Mouse (Mus musculus): ENCODE measurements around the gene BC028528. TPM values are rescaled to one million over a fixed set of nuclear protein-coding genes. Genes with fewer than 3 reads are reported as not detected.
A peak's percentile ranks its signal among the peaks of the same experiment; 100 is the strongest.
"Not testable (repeated sequence)": the region's sequence is repeated elsewhere in the genome, so short reads cannot be mapped to it uniquely, and the experiment has no call there.

The BC028528 gene
- polyA plus RNA-seq, 1 experiment from 2014 or later = 18.5 TPM

DNA sequence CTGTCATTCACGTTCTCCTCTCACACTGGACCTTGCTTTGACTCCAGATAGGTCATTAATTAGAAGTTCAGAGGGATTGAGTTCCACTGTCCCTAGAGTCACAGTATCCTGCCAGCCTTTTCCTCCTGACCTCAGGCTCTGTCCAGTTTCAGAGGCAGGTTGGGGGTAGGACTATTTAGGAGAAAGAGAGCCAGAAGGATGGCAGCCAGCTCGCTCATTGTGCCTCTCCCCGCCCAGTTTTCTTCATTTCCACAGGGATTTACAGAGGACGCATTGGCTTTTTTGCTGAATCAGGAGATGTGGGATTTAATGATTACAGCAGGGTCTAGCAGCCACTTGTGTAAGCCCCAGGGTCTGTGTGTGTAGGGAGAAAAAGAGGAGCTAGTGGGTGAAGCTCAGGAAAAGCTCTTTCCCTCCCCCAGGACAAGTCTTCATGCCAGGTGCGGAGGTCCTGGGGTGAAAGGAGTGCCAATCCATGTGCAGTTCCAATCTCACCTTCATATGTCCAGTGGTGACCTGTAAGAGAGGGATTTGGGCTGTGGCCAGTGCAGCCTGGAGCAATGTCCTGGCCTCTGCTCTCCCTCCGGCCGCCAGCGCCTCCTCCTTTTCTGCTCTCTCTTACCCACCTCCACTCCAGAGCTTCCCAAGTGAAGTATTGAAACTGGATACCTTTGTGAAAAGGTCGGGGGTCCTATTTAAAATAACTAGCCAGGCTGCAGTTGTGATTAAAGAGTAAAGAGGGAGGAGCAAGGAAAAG, 10.0 kb upstream of the BC028528 start:
- Histone ChIP-seq H3K27ac (ENCODE audit: low read length) (no peak overlapping the region), H3K36me3 (ENCODE audit: control insufficient read depth, insufficient read depth, low read length) (no peaks in the 10 kb centered on the region; the same call in 1 of the 2 replicates), H3K27me3 (ENCODE audit: control insufficient read depth, insufficient read depth, low read depth, low read length) (peaks cover 9% of the 10 kb centered on the region; the same call in 1 of the 2 replicates), H3K9me3 (replicated peaks; ENCODE audit: control insufficient read depth, low read length, poor library complexity, severe bottlenecking) (no peaks in the 10 kb centered on the region), H3K4me1 (ENCODE audit: control insufficient read depth, insufficient read depth, low read length) (peaks cover 17% of the 10 kb centered on the region), H3K9ac (ENCODE audit: low read depth, low read length) (no peak overlapping the region), H3K4me2 (ENCODE audit: low read length) (no peak overlapping the region), H3K4me3 (ENCODE audit: low read depth, low read length) (no peak overlapping the region)
- 64% methylated on average over 9 of the region's 9 CpGs for WGBS
- ATAC-seq = no peak

DNA sequence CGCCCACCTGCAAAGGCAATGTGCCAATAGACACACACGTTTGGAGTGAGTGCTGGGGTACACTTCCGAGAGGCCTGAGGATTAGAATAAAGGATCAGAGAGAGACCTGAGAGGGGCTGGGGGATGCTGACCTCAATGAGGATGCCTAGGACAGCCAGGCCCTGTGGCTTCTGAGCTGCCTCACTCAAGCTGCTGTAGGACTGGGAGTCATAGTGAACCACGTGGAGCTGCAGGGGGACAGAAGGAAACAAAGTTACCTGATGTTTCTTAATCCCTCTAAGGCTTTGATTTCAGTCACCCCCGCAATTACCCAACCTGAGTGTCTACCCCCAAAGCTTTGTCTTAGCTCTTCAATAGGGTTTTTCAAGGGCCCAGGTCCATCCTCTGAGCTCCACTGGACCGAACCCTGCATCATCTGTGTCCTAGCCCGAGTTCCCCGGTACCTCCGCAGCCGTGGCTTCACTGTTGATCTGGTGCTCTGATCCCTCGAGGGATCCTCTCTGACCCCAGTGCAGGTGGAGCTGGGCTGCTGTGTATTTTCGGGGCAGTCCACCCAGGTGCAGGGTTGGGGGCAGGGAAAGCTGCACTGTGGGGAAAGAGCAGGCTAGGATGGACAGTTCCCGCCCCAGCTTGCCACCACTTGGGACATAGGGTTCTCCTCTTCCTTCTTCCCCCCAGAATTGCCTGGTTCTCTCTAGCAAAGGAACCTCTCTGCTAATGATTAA, 8.2 kb upstream of the BC028528 start:
- no peak overlapping the region for H3K9ac ChIP-seq (ENCODE audit: low read depth, low read length)
- H3K27me3 ChIP-seq (ENCODE audit: control insufficient read depth, insufficient read depth, low read depth, low read length) = no peaks in the 10 kb centered on the region
- no peaks in the 10 kb centered on the region for H3K9me3 ChIP-seq (replicated peaks; ENCODE audit: control insufficient read depth, low read length, poor library complexity, severe bottlenecking)
- H3K4me2 ChIP-seq (ENCODE audit: low read length) = no peak overlapping the region
- H3K4me3 ChIP-seq (ENCODE audit: low read depth, low read length) = no peak overlapping the region
- no peaks in the 10 kb centered on the region; the same call in 1 of the 2 replicates for H3K36me3 ChIP-seq (ENCODE audit: control insufficient read depth, insufficient read depth, low read length)
- 75% methylated on average over 13 of the region's 13 CpGs for WGBS
- no peak overlapping the region for H3K27ac ChIP-seq (ENCODE audit: low read length)
- ATAC-seq = no peak
- peaks cover 12% of the 10 kb centered on the region for H3K4me1 ChIP-seq (ENCODE audit: control insufficient read depth, insufficient read depth, low read length)

- WGBS = 87% methylated on average over 7 of the region's 7 CpGs
- not testable (repeated sequence) for H3K4me2 ChIP-seq (ENCODE audit: low read length); ATAC-seq; H3K4me3 ChIP-seq (ENCODE audit: low read depth, low read length); H3K36me3 ChIP-seq (ENCODE audit: control insufficient read depth, insufficient read depth, low read length); H3K27ac ChIP-seq (ENCODE audit: low read length); H3K9ac ChIP-seq (ENCODE audit: low read depth, low read length); H3K27me3 ChIP-seq (ENCODE audit: control insufficient read depth, insufficient read depth, low read depth, low read length); H3K9me3 ChIP-seq (replicated peaks; ENCODE audit: control insufficient read depth, low read length, poor library complexity, severe bottlenecking)
- H3K4me1 ChIP-seq (ENCODE audit: control insufficient read depth, insufficient read depth, low read length) = peaks cover 17% of the 10 kb centered on the region
These were observed 3.7 kb upstream of the BC028528 start for GRCm38 (mm10) chr3:95895501-95895900.

DNA sequence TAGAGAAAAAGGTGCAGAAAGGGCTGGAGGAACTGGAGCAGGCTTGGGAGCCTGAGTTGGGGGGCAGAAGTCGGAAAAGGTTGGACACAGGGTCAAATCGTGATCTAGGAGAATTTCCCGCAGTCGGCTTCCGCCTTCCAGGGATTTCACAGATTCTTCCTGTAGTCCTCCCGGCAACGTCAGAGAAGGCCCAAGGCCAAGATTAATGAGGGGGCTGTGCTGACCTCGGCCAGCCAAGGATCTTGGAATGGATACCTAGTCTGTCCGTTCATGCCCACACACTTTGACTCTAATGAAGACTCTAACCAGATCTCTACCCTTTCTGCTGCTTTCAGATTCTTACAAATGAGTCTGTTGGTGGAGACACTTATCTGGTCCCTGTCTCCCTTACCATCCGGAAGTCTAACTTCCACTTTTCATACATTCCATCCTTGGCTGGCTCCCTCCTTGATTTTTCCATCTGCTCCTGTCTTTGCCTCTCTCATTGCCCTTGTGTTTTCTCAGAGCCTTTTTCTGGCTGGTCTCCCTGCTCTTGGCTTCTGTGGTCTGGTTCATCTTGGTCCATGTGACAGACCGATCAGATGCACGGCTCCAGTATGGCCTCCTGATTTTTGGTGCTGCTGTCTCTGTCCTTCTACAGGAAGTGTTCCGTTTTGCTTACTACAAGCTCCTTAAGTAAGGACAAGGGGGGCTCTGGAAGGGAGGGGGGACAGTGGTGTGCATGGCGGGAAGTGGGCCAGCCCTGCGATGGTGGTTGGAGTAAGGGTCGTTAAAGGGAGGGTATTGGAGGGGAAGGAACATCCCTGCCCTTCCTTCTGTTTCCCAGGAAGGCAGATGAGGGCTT, 2.7 kb upstream of the BC028528 start:
- Histone ChIP-seq H3K36me3 (ENCODE audit: control insufficient read depth, insufficient read depth, low read length) (no peaks in the 10 kb centered on the region; the same call in 1 of the 2 replicates), H3K9ac (ENCODE audit: low read depth, low read length) (peak overlapping the region; percentile 83), H3K4me1 (ENCODE audit: control insufficient read depth, insufficient read depth, low read length) (peaks cover 17% of the 10 kb centered on the region), H3K4me2 (ENCODE audit: low read length) (peak overlapping the region; percentile 89), H3K9me3 (replicated peaks; ENCODE audit: control insufficient read depth, low read length, poor library complexity, severe bottlenecking) (no peaks in the 10 kb centered on the region), H3K4me3 (ENCODE audit: low read depth, low read length) (peak overlapping the region; percentile 78), H3K27ac (ENCODE audit: low read length) (peak overlapping the region; percentile 78), H3K27me3 (ENCODE audit: control insufficient read depth, insufficient read depth, low read depth, low read length) (no peaks in the 10 kb centered on the region)
- WGBS = 9% methylated on average over 14 of the region's 16 CpGs
- ATAC-seq = 0 out of 2 replicates have a peak, but pooled peaks have one; percentile 7

DNA sequence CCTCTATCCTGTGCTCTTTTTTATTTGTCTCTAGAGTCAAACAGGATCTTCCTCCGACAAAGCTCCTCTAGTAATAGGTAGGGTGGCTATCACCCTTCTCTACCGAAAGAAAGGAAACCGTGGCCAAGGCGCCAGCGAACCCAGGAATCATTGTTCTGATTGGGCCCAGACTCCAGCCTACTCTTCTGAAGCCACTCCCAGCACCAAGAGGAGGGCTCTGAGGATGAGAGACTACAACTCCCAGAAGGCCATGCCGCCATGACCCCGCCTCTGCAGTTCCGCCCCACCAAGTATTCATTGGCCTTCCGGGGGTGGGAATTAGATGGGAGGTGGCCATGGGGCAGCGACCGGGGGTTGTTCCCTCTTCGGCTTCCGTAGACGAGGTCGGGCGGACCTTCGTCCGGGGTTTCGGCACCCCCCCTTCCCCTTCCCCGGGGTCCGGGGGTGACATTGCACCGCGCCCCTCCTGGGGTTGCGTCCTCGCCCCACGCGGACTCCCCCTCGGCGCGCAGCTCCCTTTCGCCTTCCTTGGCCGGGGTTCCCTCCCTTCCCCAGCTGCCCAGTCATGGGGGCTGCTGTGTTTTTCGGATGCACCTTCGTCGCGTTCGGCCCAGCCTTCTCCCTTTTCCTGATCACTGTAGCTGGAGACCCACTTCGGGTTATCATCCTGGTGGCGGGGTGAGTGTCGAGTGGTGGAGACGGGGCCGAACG, 2.0 kb upstream of the BC028528 start, which contains the start of gene Aph1a:
Aph1a (plus strand) TSS at position 364 of the 711 bp plus-strand sequence.
- not testable (repeated sequence) for H3K36me3 ChIP-seq (ENCODE audit: control insufficient read depth, insufficient read depth, low read length); H3K9me3 ChIP-seq (replicated peaks; ENCODE audit: control insufficient read depth, low read length, poor library complexity, severe bottlenecking); H3K27me3 ChIP-seq (ENCODE audit: control insufficient read depth, insufficient read depth, low read depth, low read length)
- Histone ChIP-seq H3K4me1 (ENCODE audit: control insufficient read depth, insufficient read depth, low read length) (peaks cover 17% of the 10 kb centered on the region), H3K27ac (ENCODE audit: low read length) (peak within 1 kb of the TSS; percentile 78), H3K4me3 (ENCODE audit: low read depth, low read length) (peak within 1 kb of the TSS; percentile 78), H3K9ac (ENCODE audit: low read depth, low read length) (peak within 1 kb of the TSS; percentile 83), H3K4me2 (ENCODE audit: low read length) (peak within 1 kb of the TSS; percentile 89)
- 0% methylated on average over 25 of the region's 43 CpGs for WGBS
- peak; percentile 99 for ATAC-seq

- peak overlapping the region; percentile 37; the same call in 1 of the 2 replicates for H3K9ac ChIP-seq (ENCODE audit: low read depth, low read length)
- peak overlapping the region; percentile 76 for H3K27ac ChIP-seq (ENCODE audit: low read length)
- H3K36me3 ChIP-seq (ENCODE audit: control insufficient read depth, insufficient read depth, low read length) = no peaks in the 10 kb centered on the region; the same call in 1 of the 2 replicates
- peak overlapping the region; percentile 78 for H3K4me3 ChIP-seq (ENCODE audit: low read depth, low read length)
- ATAC-seq = no peak
- no peaks in the 10 kb centered on the region for H3K9me3 ChIP-seq (replicated peaks; ENCODE audit: control insufficient read depth, low read length, poor library complexity, severe bottlenecking)
- WGBS = 24% methylated on average over 7 of the region's 7 CpGs
- H3K4me2 ChIP-seq (ENCODE audit: low read length) = peak overlapping the region; percentile 66
- H3K27me3 ChIP-seq (ENCODE audit: control insufficient read depth, insufficient read depth, low read depth, low read length) = no peaks in the 10 kb centered on the region
- peaks cover 17% of the 10 kb centered on the region for H3K4me1 ChIP-seq (ENCODE audit: control insufficient read depth, insufficient read depth, low read length)
These were observed 1.3 kb upstream of the BC028528 start for GRCm38 (mm10) chr3:95893126-95893525.

- no peaks in the 10 kb centered on the region for H3K9me3 ChIP-seq (replicated peaks; ENCODE audit: control insufficient read depth, low read length, poor library complexity, severe bottlenecking)
- H3K36me3 ChIP-seq (ENCODE audit: control insufficient read depth, insufficient read depth, low read length) = no peaks in the 10 kb centered on the region; the same call in 1 of the 2 replicates
- no peak overlapping the region for H3K9ac ChIP-seq (ENCODE audit: low read depth, low read length)
- H3K4me2 ChIP-seq (ENCODE audit: low read length) = peak overlapping the region; percentile 12; the same call in 1 of the 2 replicates
- H3K27me3 ChIP-seq (ENCODE audit: control insufficient read depth, insufficient read depth, low read depth, low read length) = no peaks in the 10 kb centered on the region
- peaks cover 17% of the 10 kb centered on the region for H3K4me1 ChIP-seq (ENCODE audit: control insufficient read depth, insufficient read depth, low read length)
- H3K4me3 ChIP-seq (ENCODE audit: low read depth, low read length) = no peak overlapping the region
- no peak for ATAC-seq
- H3K27ac ChIP-seq (ENCODE audit: low read length) = no peak overlapping the region; the same call in 1 of the 2 replicates
- WGBS = 39% methylated on average over 11 of the region's 11 CpGs
These were observed 554 bp upstream of the BC028528 start for GRCm38 (mm10) chr3:95892066-95893052.

Data from midbrain, embryonic 16.5 days (tissue).